ENCODE assay signal across 10 mouse cellular contexts in the genomic region with DNA sequence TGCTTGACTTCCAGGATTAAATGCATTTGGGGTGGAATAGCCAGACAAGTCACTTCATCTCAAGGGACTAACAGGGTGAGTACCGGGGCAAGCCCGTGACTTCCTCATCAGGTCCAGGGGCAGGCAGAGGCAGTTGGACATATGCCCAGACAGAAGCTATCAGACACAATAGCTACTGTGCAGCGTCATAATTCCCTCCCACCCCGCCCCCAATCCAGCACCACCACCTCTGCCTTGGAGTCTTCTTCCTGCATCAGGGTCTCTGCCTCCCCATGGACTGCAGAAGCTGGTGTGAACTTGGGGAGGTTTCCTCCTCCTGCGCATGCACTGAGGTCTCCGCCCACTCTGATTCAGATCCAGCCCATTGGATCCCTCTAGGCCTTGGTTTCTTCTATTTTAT. TPM values are rescaled to one million over a fixed set of nuclear protein-coding genes. Genes with fewer than 3 reads are reported as not detected.
DNase-seq lines count a peak whose midpoint lies in the region; ATAC-seq and TF ChIP-seq lines count a peak whose summit lies in the region.
"Had no signal": no experiment of that assay in that cellular context is flagged by ENCODE, and none has a peak within 500 bp of the region (broad histone marks: within the 10 kb centered on the region; RNA-seq: fewer than 3 reads in every experiment).

No protein-coding gene starts in this region.

- H3K4me2 ChIP-seq in intestine, embryonic 16.5 days (ENCODE audit: low read depth, low read length): no peak overlapping the region
- H3K4me2 ChIP-seq in lung, postnatal 0 days (replicated peaks; ENCODE audit: low read depth, low read length): no peak overlapping the region

- H3K27me3 ChIP-seq in intestine, embryonic 16.5 days (replicated peaks; ENCODE audit: control insufficient read depth, insufficient read depth, low read length): no peaks in the 10 kb centered on the region
- no peaks in the 10 kb centered on the region for H3K27me3 ChIP-seq in lung, postnatal 0 days (replicated peaks; ENCODE audit: insufficient read depth, low read length)
- H3K27me3 ChIP-seq in midbrain, embryonic 10.5 days (ENCODE audit: low read depth, poor library complexity, severe bottlenecking): no peaks in the 10 kb centered on the region

- intact Hi-C loops in gastrocnemius, postnatal 14 days (cut with DNase I; ENCODE audit: low total_unique reads): no loop called here

- H3K27ac ChIP-seq in intestine, embryonic 16.5 days (ENCODE audit: low read length): no peak overlapping the region
- H3K27ac ChIP-seq in lung, postnatal 0 days (ENCODE audit: low read length): no peak overlapping the region
- no peak overlapping the region for H3K27ac ChIP-seq in midbrain, embryonic 10.5 days (replicated peaks)

- H3K9me3 ChIP-seq in intestine, embryonic 16.5 days (ENCODE audit: control insufficient read depth, low read length): no peaks in the 10 kb centered on the region
- no peaks in the 10 kb centered on the region for H3K9me3 ChIP-seq in lung, postnatal 0 days (ENCODE audit: low read length)
- H3K9me3 ChIP-seq in midbrain, embryonic 10.5 days (replicated peaks): no peaks in the 10 kb centered on the region

- ATAC-seq in intestine, embryonic 16.5 days: 0 out of 2 replicates have a peak, but pooled peaks have one; percentile 43
- ATAC-seq in lung, postnatal 0 days: peak; percentile 76
- ATAC-seq: midbrain, embryonic 16.5 days had no signal

- no peaks in the 10 kb centered on the region for H3K36me3 ChIP-seq in intestine, embryonic 16.5 days (ENCODE audit: control insufficient read depth, insufficient read depth, low read length)
- H3K36me3 ChIP-seq in lung, postnatal 0 days (ENCODE audit: insufficient read depth, low read length): no peaks in the 10 kb centered on the region
- peaks cover 37% of the 10 kb centered on the region for H3K36me3 ChIP-seq in midbrain, embryonic 10.5 days

- no peak for TF ChIP-seq EP300 in lung, postnatal 0 days (IDR thresholded peaks at IDR 0.05)

- TF ChIP-seq POLR2A in brain, embryonic 14.5 days (IDR thresholded peaks at IDR 0.05; ENCODE audit: borderline replicate concordance, extremely low read depth, insufficient read depth, insufficient read length, poor library complexity, severe bottlenecking): no peak

- peak; percentile 61 for DNase-seq in gastrocnemius, postnatal 25 days
- no peak for DNase-seq in gastrocnemius, postnatal 14 days
- peak; percentile 35 for DNase-seq in brain, embryonic 14.5 days (ENCODE audit: low read depth)
- peak; percentile 63 for DNase-seq in lung, postnatal 0 days (ENCODE audit: low spot score)
- no peak for DNase-seq in frontal cortex, postnatal 10 days (ENCODE audit: low spot score in 2 of 2)
- no peak for DNase-seq in midbrain, embryonic 10.5 days (ENCODE audit: low spot score)
- no peak for DNase-seq in ovary, postnatal 36 days (ENCODE audit: low spot score)
- DNase-seq: right cerebral cortex, postnatal 4 days had no signal

- H3K9ac ChIP-seq in intestine, embryonic 16.5 days (ENCODE audit: low read depth, low read length): no peak overlapping the region
- no peak overlapping the region for H3K9ac ChIP-seq in lung, postnatal 0 days (replicated peaks; ENCODE audit: low read depth)

- no peak overlapping the region for H3K4me3 ChIP-seq in intestine, embryonic 16.5 days (ENCODE audit: low read length)
- no peak overlapping the region for H3K4me3 ChIP-seq in lung, postnatal 0 days (ENCODE audit: low read depth, low read length)
- H3K4me3 ChIP-seq in midbrain, embryonic 10.5 days: no peak overlapping the region

- WGBS in intestine, embryonic 16.5 days: 60% methylated on average over 6 of the region's 6 CpGs
- WGBS in lung, postnatal 0 days: 34% methylated on average over 5 of the region's 6 CpGs
- 88% methylated on average over 6 of the region's 6 CpGs for WGBS in midbrain, embryonic 10.5 days

- no peak for TF ChIP-seq CTCF in brain, embryonic 14.5 days (IDR thresholded peaks at IDR 0.05; ENCODE audit: borderline replicate concordance, extremely low read depth, insufficient read depth, insufficient read length)
- no peak for TF ChIP-seq CTCF in lung, postnatal 0 days (IDR thresholded peaks at IDR 0.05)

- no peaks in the 10 kb centered on the region for H3K4me1 ChIP-seq in intestine, embryonic 16.5 days (ENCODE audit: control insufficient read depth, insufficient read depth, low read length)
- no peaks in the 10 kb centered on the region for H3K4me1 ChIP-seq in lung, postnatal 0 days (ENCODE audit: insufficient read depth, low read depth, low read length)
- H3K4me1 ChIP-seq in midbrain, embryonic 10.5 days: no peaks in the 10 kb centered on the region

RNA-seq across cellular contexts. Expression of a gene that starts 14.1 kb away (rescaled TPM):
- total RNA-seq in gastrocnemius, postnatal 25 days (2021): 1 to 10 TPM in 1 of 2 experiments, under 1 TPM in 1; 0.20 to 1.0 TPM
- total RNA-seq in gastrocnemius, postnatal 14 days (2021): 1 to 10 TPM in 1 of 2 experiments, under 1 TPM in 1; 0.91 to 1.5 TPM
- 3.1 and 3.7 TPM in 2 replicates for polyA plus RNA-seq in brain, embryonic 14.5 days (2012; rRNA removed)
- polyA plus RNA-seq in intestine, embryonic 16.5 days (2015; fragmentation: Nextera tagmentation; extraction: Ambion mirVana): 5.8 and 7.4 TPM in 2 replicates
- 3.2 and 3.6 TPM in 2 replicates for polyA plus RNA-seq in lung, postnatal 0 days (2015; fragmentation: Nextera tagmentation; extraction: Ambion mirVana)
- polyA plus RNA-seq in midbrain, embryonic 10.5 days (2016; fragmentation: Nextera tagmentation; extraction: Ambion mirVana): 9.1 and 10.0 TPM in 2 replicates

Comparison
In these comparisons a context has a peak if more than half of its experiments do, and no peak if none do; other contexts are left out.
1. DNase-seq: peak in gastrocnemius, postnatal 25 days (single experiment), brain, embryonic 14.5 days (single experiment) and lung, postnatal 0 days (single experiment); none in gastrocnemius, postnatal 14 days (single experiment), frontal cortex, postnatal 10 days (0 of 2), midbrain, embryonic 10.5 days (single experiment) and ovary, postnatal 36 days (single experiment).